Mouse (Mus musculus) CH12.LX (cell line): Measurements from ENCODE around the gene Grid2.

ENCODE experiments used
- CTCF ChIP-seq, 2 experiments: IDR thresholded peaks in 1 of 2; conservative IDR thresholded peaks in 1 of 2; 2 replicates each; pipeline ENCODE4 v1.5.1; 2011 to 2012; ENCODE audit warnings: low read depth in 2 of 2, low read length in 2 of 2, improper control_type of control experiment in 1 of 2, inconsistent platforms in 1 of 2, mild to moderate bottlenecking in 1 of 2, moderate library complexity in 1 of 2
- E2F4 ChIP-seq: IDR thresholded peaks from 2 replicates; pipeline ENCODE4 v1.6.1; 2011; ENCODE audit warnings: low read depth, low read length, improper control_type of control experiment; ENCODE audit not compliant: insufficient replicate concordance
- ELF1 ChIP-seq: IDR thresholded peaks from 2 replicates; pipeline ENCODE4 v1.6.1; 2014; ENCODE audit warnings: low read depth, mild to moderate bottlenecking, inconsistent platforms, low read length, improper control_type of control experiment
- GABPA ChIP-seq: IDR thresholded peaks from 2 replicates; pipeline ENCODE4 v1.6.1; 2012; ENCODE audit warnings: low read depth, low read length, improper control_type of control experiment, inconsistent platforms; ENCODE audit not compliant: insufficient replicate concordance
- MAX ChIP-seq: IDR thresholded peaks from 2 replicates; pipeline ENCODE4 v1.6.1; 2011; ENCODE audit warnings: low read length, improper control_type of control experiment
- NELFE ChIP-seq: IDR thresholded peaks from 2 replicates; pipeline ENCODE4 v1.6.1; 2011; ENCODE audit warnings: low read depth, low read length, improper control_type of control experiment
- POLR2A ChIP-seq: IDR thresholded peaks from 2 replicates; pipeline ENCODE4 v1.6.1; 2011; ENCODE audit warnings: low read depth, mild to moderate bottlenecking, improper control_type of control experiment, low read length
- RAD21 ChIP-seq: IDR thresholded peaks from 2 replicates; pipeline ENCODE4 v1.6.1; 2011; ENCODE audit warnings: low read depth, mild to moderate bottlenecking, low read length, improper control_type of control experiment, moderate library complexity
- RCOR1 ChIP-seq: conservative IDR thresholded peaks from 2 replicates; pipeline ENCODE4 v1.6.1; 2012; ENCODE audit warnings: low read depth, mild to moderate bottlenecking, inconsistent platforms, low read length, improper control_type of control experiment
- USF2 ChIP-seq: conservative IDR thresholded peaks from 2 replicates; pipeline ENCODE4 v1.6.1; 2011; ENCODE audit warnings: low read depth, low read length, improper control_type of control experiment

GRCm38 (mm10) chr6:63417534-63417933 is 161.9 kb downstream of the Grid2 start:
- TF ChIP-seq MAX (no peak), CTCF (conservative IDR thresholded peaks at IDR 0.05 in 1 of 2, IDR thresholded peaks at IDR 0.05 in 1 of 2; ENCODE audit: low read depth in 2 of 2, low read length in 2 of 2) (no peak), POLR2A (no peak), GABPA (no peak), ELF1 (no peak), E2F4 (no peak), RCOR1 (no peak), NELFE (no peak), RAD21 (no peak), USF2 (no peak)
